Mouse (Mus musculus): ENCODE data around the gene Zfp51.
"Not testable (repeated sequence)": the region's sequence is repeated elsewhere in the genome, so short reads cannot be mapped to it uniquely, and the experiment has no call there.

Gene Zfp51

GRCm38 (mm10) chr17:21450138-21450704, at the start of gene Zfp51:
TSS of gene Zfp51 (plus strand) at chr17:21450374.
- peak; percentile 96 to 97 for DNase-seq

GRCm38 (mm10) chr17:21422664-21423599, 27.2 kb upstream of the Zfp51 start, which contains the start of gene Zfp54:
TSS of gene Zfp54 (plus strand) at chr17:21423227.
- peak; percentile 67 to 76 for DNase-seq

GRCm38 (mm10) chr17:21438806-21439400, 11.3 kb upstream of the Zfp51 start:
- peak in 1 of 2 experiments; percentile 7 for DNase-seq

- peak; percentile 77 to 88 for DNase-seq
Measured at GRCm38 (mm10) chr17:21449669-21450068, 505 bp upstream of the Zfp51 start.

- DNase-seq = no peak
Measured at GRCm38 (mm10) chr17:21463550-21463949, 13.4 kb downstream of the Zfp51 start.

GRCm38 (mm10) chr17:21472032-21472652, 22.0 kb downstream of the Zfp51 start:
- DNase-seq = no peak

- no peak for DNase-seq
Measured at GRCm38 (mm10) chr17:21472653-21473307, 22.6 kb downstream of the Zfp51 start.

GRCm38 (mm10) chr17:21473362-21474190, 23.4 kb downstream of the Zfp51 start:
- DNase-seq = peak; percentile 47 to 84

- peak in 1 of 2 experiments; percentile 8 for DNase-seq
Measured at GRCm38 (mm10) chr17:21474729-21475128, 24.6 kb downstream of the Zfp51 start.

- not testable (repeated sequence) for DNase-seq
Measured at GRCm38 (mm10) chr17:21475290-21475689, 25.1 kb downstream of the Zfp51 start.

GRCm38 (mm10) chr17:21476351-21476750, 26.2 kb downstream of the Zfp51 start:
- not testable (repeated sequence) for DNase-seq

- not testable (repeated sequence) for DNase-seq
Measured at GRCm38 (mm10) chr17:21478103-21478777, 28.1 kb downstream of the Zfp51 start.

- peak; percentile 92 for DNase-seq
Measured at GRCm38 (mm10) chr17:21488760-21489499, 38.8 kb downstream of the Zfp51 start, which contains the start of gene Zfp53. TSS of gene Zfp53 (plus strand) at chr17:21488998.

- DNase-seq = no peak
Measured at GRCm38 (mm10) chr17:21489500-21490001, 39.4 kb downstream of the Zfp51 start.

- no peak for DNase-seq
Measured at GRCm38 (mm10) chr17:21501365-21501764, 51.2 kb downstream of the Zfp51 start.

GRCm38 (mm10) chr17:21504524-21504923, 54.4 kb downstream of the Zfp51 start:
- DNase-seq = no peak

- DNase-seq = no peak
Measured at GRCm38 (mm10) chr17:21506258-21506657, 56.1 kb downstream of the Zfp51 start.

GRCm38 (mm10) chr17:21509756-21510155, 59.6 kb downstream of the Zfp51 start:
- no peak for DNase-seq

Measured in kidney, adult 8-10 months (tissue).